Mouse (Mus musculus): ENCODE measurements around the gene Gm7849. TPM values are rescaled to one million over a fixed set of nuclear protein-coding genes. Genes with fewer than 3 reads are reported as not detected.

Gene Gm7849
- polyA plus RNA-seq (2017; shearing (Covaris generic)): not detected

GRCm38 (mm10) chr8:21456460-21456859 is at the start of gene Gm7849:
Gene Gm7849 (minus strand): TSS chr8:21456560.

GRCm38 (mm10) chr8:21427111-21427510 is 29.2 kb downstream of the Gm7849 start, which contains the start of gene Defa36:
Gene Defa36 (plus strand): TSS chr8:21427411.

Other genes with a start within 250 kb of the Gm7849 start
- gene Gm15292, start 206.8 kb downstream of the Gm7849 start, polyA plus RNA-seq (2017; shearing (Covaris generic)): not detected
- gene Defa27, start 141.0 kb downstream of the Gm7849 start, polyA plus RNA-seq (2017; shearing (Covaris generic)): not detected
- not detected for gene Defa29, start 129.5 kb downstream of the Gm7849 start, polyA plus RNA-seq (2017; shearing (Covaris generic))
- not detected for gene Defa2, start 78.0 kb downstream of the Gm7849 start, polyA plus RNA-seq (2017; shearing (Covaris generic))
- gene Defa33, start 64.7 kb downstream of the Gm7849 start, polyA plus RNA-seq (2017; shearing (Covaris generic)): not detected
- not detected for gene Defa36, start 29.1 kb downstream of the Gm7849 start, polyA plus RNA-seq (2017; shearing (Covaris generic))
- not detected for gene Defa20, start 52.7 kb upstream of the Gm7849 start, polyA plus RNA-seq (2017; shearing (Covaris generic))
- not detected for gene Defa32, start 72.5 kb upstream of the Gm7849 start, polyA plus RNA-seq (2017; shearing (Covaris generic))
- gene Defa37, start 108.8 kb upstream of the Gm7849 start, polyA plus RNA-seq (2017; shearing (Covaris generic)): not detected
- gene Defa28, start 126.4 kb upstream of the Gm7849 start, polyA plus RNA-seq (2017; shearing (Covaris generic)): not detected
- not detected for gene Gm7861, start 137.9 kb upstream of the Gm7849 start, polyA plus RNA-seq (2017; shearing (Covaris generic))
- gene Defa26, start 161.6 kb upstream of the Gm7849 start, polyA plus RNA-seq (2017; shearing (Covaris generic)): not detected
- gene Defa17, start 199.2 kb upstream of the Gm7849 start, polyA plus RNA-seq (2017; shearing (Covaris generic)): not detected
- gene Defa34, start 209.2 kb upstream of the Gm7849 start, polyA plus RNA-seq (2017; shearing (Covaris generic)): not detected
- not detected for gene AY761184, start 247.1 kb upstream of the Gm7849 start, polyA plus RNA-seq (2017; shearing (Covaris generic))